Mouse (Mus musculus) cerebellum, adult 9-10 months (tissue): Measurements from ENCODE around the gene Ddx58.

Experiments
- DNase-seq: peaks from one replicate; pipeline ENCODE4 v3.0.0; 2022

Gene Ddx58

DNA sequence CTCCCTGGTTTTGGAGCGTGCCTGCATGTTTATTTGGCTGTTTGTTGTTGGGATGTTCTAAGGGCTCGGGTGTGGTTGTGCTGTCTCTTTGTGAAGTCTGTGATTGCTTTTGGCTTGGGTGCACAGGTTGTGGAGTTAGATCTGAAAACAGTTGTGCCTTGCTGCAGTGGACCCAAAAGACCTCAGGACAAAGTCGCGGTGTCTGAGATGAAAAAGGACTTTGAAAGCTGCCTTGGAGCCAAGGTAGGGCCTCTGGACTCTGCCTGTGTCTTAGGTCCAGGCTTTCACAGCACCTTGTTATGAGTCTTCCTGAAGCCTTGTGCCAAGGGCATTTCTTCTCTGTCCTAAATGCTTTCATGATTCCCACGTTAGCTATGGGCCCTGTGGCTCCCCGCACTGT, 59.6 kb downstream of the Ddx58 start:
- DNase-seq, result no peak

DNA sequence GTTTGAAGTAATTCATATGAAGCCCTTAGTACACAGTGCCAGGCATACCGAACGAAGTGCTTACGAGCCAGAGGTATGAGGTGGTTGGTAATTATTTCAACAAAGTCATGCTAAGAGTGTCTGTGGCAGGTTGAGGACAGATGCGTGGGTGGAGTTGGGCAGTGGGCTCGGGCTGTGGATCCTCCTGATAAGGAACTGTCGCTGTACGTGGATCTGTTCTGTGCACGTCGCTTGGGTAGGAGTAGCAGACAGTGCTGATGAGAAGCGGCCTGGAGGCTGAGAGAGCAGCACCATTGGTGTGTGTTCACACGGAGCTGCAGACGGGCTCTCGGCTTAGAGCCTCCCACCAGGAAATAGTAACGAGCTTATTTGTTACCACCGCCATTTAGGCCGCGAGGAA, 61.0 kb downstream of the Ddx58 start:
- no peak for DNase-seq

DNA sequence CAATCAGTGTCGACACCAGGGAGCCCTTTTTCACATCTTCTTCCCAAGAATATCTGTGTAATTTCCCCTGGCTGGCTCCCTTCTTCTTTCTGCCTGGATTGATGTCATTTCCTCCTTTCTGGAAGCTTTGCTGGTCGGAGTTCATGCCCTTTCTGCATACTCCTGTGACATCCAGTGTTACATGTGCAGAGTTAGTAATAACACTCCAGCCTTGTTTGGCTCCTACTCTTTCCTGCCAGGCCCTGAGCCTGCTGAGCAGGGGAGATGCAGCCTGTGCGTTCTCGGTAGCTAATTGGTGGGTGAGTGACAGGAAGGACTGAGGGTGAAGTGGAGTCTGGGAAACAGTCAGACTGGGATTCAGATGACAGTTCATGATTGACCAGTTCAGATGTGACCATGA, 65.3 kb downstream of the Ddx58 start:
- no peak for DNase-seq

DNA sequence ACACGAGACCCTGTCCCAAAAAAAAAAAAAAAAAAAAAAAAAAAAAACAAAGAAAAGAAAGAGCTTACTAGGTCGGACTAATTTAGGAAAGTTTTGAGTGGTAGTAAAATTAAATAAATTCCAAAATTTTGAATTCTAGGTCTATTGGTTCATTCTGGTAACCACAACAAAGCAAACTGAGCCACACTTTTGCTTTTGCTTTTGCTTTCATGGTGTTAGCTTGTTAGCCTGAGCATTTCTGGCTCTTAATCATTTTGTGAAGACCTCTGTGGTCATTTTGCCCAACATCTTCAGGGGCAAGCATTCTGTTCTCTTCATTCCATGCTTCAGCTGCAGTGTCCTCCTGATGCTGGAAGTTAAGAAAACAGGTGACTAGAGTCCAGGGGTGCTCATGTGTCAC, 67.3 kb downstream of the Ddx58 start:
- DNase-seq, result no peak

DNA sequence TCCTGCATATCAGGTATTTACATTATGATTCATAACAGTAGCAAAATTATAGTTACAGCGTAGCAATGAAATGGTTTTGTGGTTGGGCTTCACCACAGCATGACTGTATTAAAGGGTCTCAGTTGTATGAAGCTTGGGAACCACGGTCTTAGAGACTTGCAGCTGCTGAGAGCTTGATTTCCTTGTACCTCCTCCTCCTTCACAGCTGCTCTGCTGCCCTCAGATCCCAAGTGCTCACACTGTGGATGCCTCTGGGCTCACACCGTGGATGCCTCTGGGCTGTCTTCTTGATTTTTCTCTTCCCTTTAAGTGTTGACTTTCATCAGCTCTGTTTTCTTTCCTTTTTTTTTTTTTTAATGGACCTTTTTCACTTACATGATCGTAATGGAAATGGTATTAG, 68.2 kb downstream of the Ddx58 start:
- DNase-seq, result no peak

DNA sequence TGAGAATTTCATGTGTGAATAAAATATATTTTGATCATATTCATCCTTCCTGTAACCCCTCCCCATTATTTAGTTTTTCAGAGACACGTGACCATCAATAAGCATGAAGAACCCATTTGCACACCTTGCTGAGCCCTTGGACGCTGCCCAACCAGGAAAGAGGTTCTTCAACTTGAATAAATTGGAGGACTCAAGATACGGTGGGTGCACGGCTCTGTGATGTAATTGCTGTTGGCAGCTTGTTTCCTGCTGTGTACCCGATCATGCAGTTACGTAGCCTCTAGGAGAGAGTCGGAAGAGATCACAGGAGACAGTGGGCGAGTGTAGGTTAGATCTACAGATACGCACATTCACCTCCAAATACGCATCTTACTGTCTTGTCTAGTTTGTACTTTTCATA, 76.0 kb downstream of the Ddx58 start:
- no peak for DNase-seq

DNA sequence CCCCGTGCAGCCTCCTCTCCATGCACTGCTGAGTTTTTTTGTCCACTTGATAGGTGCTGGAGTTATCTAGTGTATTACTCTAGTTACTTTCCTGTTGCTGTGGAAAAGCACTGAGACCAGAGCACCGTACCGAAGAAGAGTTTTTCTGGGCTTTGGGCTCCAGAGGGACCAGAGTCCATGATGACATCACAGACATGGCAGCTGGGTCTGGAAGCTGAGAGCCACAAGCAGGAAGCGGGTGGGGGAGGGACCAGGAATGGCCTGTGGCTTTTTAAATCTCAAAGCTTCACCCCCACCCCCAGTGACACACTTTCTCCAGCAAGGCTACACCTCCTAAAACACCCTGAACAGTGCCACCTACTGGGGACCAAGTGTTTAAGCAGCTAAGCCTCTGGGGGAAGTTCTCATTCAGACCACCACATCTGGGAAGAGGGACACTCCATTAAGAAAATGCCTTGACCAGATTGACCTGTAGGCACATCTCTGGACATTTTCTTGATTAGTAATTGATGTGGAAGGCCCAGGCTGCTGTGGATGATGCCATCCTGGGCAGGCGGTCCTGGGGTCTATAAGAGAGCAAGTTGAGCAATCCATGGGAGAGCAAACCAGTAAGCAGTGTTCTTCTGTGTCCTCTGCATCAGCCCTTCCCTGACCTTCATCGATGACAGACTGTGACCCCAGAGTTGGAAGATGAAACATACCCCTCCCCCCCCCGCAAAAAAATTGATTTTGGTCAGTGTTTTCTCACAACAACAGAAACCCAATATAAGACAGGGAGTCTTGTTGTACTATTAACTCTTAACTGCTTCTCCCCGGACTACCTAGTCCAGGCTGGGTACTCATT, 78.8 kb downstream of the Ddx58 start:
- no peak for DNase-seq

DNA sequence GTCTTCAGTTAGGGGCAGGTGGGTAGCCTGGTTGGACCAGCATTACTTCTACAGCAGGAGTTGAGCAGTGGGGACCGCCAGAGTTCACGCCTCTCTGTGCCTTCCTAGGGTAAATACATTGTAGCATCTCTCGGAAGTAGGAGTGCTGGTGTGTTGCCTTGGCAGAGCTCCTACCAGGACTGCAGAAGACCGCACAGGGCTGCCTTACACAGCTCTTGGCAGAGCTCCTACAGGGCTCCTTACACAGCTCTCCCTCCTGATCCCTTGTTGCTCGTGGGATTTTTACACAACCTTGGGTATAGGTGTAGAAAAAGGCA, 81.4 kb downstream of the Ddx58 start:
- no peak for DNase-seq

DNA sequence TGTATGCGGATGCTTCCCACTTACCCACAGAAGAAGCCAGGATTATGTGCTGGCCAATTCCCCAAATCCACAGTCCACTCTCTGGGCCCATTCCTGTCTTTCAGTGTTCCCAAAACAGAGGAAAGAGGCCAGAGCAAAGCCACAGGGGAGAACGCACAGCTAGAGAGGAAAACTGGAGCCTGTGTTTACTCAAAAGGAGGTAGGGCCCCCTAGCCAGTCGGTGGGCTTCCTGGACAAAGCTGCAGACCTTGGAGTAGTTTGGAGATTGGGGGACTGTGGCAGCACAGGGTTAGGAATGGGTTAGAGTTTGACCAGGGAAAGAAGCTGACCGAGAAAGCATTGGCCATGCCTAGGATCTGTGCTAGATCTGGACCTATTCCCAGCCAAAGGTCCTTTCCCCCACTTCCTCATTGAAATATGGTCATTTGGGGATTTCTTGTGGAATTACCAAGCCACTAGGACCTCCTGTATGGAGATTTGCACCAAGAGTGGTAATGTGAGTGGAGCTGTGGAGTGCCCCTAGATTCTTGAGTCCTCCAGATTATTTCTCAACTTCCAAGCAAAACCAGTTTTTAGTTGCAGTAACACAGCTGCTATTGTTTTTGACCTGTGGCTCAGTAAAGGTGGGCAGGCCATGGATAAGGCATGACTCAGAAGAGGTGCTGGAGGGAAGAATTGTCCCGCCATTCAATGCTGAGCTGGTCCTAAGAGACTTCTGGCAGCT, 82.0 kb downstream of the Ddx58 start:
- no peak for DNase-seq

DNA sequence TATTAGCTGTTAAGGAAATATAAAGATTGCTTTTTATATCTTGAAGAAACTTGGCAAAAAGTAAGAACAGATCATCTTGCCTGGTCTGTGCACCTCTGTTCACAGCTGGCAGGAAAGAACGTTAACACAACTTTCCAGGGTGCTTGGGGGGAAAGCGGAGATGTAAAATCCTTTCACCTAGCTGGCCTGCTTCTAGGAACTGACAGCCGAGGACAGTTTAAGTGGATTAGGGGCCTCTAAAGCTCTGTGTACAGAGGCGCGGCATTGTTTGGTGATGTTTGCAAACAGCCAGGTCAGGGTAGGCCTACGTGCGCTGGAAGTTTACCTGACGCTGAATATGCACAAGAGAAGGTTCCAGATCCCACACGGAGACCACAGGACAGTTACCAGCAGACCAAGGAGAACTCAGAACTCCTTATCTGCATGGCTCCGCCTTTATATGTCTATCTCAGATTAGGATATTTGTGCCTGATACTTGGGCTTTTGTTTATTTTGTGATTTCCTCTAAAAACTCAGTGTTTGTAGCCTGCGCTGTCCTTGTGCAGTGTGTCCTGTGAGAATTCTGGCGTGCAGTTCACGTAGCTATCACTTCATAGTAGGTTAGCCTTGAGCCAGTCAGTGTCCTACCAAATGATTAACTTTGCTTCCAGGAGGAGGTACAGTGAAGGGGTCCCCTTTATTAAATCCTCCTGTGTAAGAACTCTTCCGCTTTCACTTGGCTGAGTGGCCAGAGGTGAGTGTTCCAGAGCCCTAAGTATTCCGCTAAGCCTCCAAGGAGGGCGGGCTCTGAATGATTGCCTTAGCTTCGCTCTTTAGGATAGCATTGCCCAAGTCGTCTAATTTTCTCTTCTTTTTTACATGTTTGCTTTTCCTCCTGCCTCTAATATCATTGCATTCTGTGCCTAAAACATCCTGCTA, 82.8 kb downstream of the Ddx58 start:
- DNase-seq, result no peak

DNA sequence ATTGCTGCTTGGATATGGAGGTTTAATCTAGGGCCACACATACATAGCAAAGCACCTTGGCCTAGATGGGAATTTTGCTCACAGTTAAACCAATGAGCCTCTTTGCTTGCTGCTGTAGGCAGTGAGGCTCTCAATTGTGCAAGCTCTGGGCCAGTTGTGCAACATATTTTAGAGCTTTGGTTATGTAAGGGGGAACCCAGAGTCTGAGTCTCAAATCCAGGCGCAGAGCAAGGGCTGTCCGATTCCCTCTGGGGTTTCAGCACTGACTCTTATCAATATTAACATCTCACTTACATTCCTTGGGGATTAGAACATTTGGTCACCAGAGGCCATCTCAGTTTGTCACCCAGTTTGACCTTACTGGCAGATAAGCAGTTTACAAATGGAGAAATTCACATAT, 83.5 kb downstream of the Ddx58 start:
- DNase-seq, result no peak

DNA sequence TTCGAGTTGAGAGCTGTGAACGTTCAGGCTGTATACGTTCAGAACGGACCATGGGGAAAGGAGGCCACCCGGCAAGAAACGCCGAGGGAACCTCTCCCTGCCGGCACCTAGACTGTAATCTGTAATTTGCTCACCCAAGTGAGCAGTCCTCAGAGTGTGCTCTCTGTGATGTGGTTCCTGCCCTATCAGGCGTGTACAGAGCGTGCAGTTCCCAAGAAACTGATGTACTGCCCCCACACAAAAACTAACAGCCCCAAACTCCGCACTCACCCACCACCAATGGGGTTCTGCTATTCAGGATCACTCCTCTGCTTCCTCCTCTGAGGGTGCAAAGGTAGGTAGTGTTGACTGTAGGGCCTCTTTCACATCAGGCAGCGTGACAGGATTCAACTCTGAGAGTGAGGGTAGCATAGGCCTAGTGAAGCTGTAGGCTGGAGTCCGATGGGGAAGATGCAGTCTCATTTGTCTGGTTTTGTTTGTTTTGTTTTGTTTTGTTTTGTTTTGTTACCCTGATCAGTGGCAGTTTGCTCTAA, 84.1 kb downstream of the Ddx58 start:
- no peak for DNase-seq

DNA sequence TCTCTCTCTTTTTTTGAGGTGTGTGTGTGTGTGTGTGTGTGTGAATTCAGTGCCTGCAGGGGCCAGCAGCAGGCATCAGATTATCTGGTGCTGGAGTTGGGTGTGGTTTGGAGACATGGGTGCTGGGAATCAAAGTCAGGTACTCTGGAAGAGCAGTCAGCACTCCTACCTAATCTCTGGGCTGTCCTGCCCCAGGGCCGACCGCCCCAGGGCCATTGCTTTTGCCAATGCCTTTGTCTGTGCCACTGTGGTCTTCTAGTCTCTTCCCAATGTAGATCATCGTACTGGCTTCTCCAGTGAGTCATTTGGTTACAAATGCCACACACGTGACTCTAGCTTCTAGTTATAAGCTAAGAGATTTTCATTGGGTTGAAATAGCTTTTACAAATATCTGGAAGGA, 84.9 kb downstream of the Ddx58 start:
- DNase-seq, result no peak
